Mouse (Mus musculus) left cerebral cortex, postnatal 4 days (tissue): ENCODE results near the gene Kcnj14. TPM values are rescaled to one million over a fixed set of nuclear protein-coding genes. Genes with fewer than 3 reads are reported as not detected.
A peak's percentile ranks its signal among the peaks of the same experiment; 100 is the strongest.

Source experiments
- DNase-seq: peaks from one replicate; pipeline ENCODE4 v3.0.0-alpha.2; 2022
- intact Hi-C: fragments of 180-260 bp; cut with DNase I; formaldehyde crosslinking; loops from one replicate; pipeline ENCODE4 v1.15.1; 2025
- total RNA-seq, 2 experiments: library from RNA; stranded (reverse); gene quantifications; 2 replicates each; pipeline ENCODE4 v1.2.3; 2021

Kcnj14 gene
- total RNA-seq, 2 experiments from 2014 or later, result 1.6 to 2.1 TPM

- intact Hi-C loops, result no loop called here
- DNase-seq, result no peak
These were observed 8.7 kb upstream of the Kcnj14 start for GRCm38 (mm10) chr7:45833148-45833790.

- intact Hi-C loops, result no loop called here
- DNase-seq, result no peak
These were observed 7.8 kb upstream of the Kcnj14 start for GRCm38 (mm10) chr7:45832428-45832827.

GRCm38 (mm10) chr7:45831128-45831525 lies 6.5 kb upstream of the Kcnj14 start:
- DNase-seq, result no peak
- intact Hi-C loops, result no loop called here

- intact Hi-C loops, result no loop called here
- peak; percentile 86 for DNase-seq
These were observed 6.0 kb upstream of the Kcnj14 start, which contains the start of gene Grwd1 for GRCm38 (mm10) chr7:45830427-45831127. TSS of gene Grwd1 (minus strand) at chr7:45830944.

GRCm38 (mm10) chr7:45826631-45827030 lies 2.0 kb upstream of the Kcnj14 start:
- DNase-seq, result no peak

GRCm38 (mm10) chr7:45820913-45821312 lies 3.7 kb downstream of the Kcnj14 start:
- intact Hi-C loops, result no loop called here
- no peak for DNase-seq

More at GRCm38 (mm10) chr7:45826631-45827030, 2.0 kb upstream of the Kcnj14 start:
- intact Hi-C loops, result no loop called here

- DNase-seq, result no peak
- intact Hi-C loops, result no loop called here
These were observed 4.7 kb downstream of the Kcnj14 start for GRCm38 (mm10) chr7:45819843-45820242.

GRCm38 (mm10) chr7:45815984-45816351 lies 8.6 kb downstream of the Kcnj14 start:
- intact Hi-C loops, result no loop called here
- DNase-seq, result no peak

- DNase-seq, result no peak
- intact Hi-C loops, result no loop called here
These were observed 9.1 kb downstream of the Kcnj14 start for GRCm38 (mm10) chr7:45815323-45815983.

- no peak for DNase-seq
- intact Hi-C loops, result no loop called here
These were observed 9.7 kb downstream of the Kcnj14 start for GRCm38 (mm10) chr7:45814841-45815240.

GRCm38 (mm10) chr7:45813787-45814779 lies 10.5 kb downstream of the Kcnj14 start, which contains the start of gene Cyth2:
TSS of gene Cyth2 (minus strand) at chr7:45814581.
- intact Hi-C loops, result no loop called here
- peak; percentile 100 for DNase-seq

- no peak for DNase-seq
- intact Hi-C loops, result no loop called here
These were observed 11.7 kb downstream of the Kcnj14 start for GRCm38 (mm10) chr7:45812921-45813320.

- intact Hi-C loops, result no loop called here
- no peak for DNase-seq
These were observed 15.1 kb downstream of the Kcnj14 start for GRCm38 (mm10) chr7:45809276-45810075.

GRCm38 (mm10) chr7:45808471-45808870 lies 16.1 kb downstream of the Kcnj14 start:
- intact Hi-C loops, result no loop called here
- DNase-seq, result no peak

GRCm38 (mm10) chr7:45805941-45806340 lies 18.6 kb downstream of the Kcnj14 start:
- DNase-seq, result no peak
- intact Hi-C loops, result no loop called here

GRCm38 (mm10) chr7:45802551-45802950 lies 22.0 kb downstream of the Kcnj14 start:
- no peak for DNase-seq
- intact Hi-C loops, result no loop called here

- DNase-seq, result peak; percentile 96
- intact Hi-C loops, result loop anchor here (2.0 kb wide), 1 partner anchor 63 kb away; no protein-coding TSS in a partner anchor
These were observed 23.2 kb downstream of the Kcnj14 start for GRCm38 (mm10) chr7:45801348-45801747.

- intact Hi-C loops, result loop anchor here (2.0 kb wide), 1 partner anchor 62 kb away; no protein-coding TSS in a partner anchor
- DNase-seq, result no peak
These were observed 23.9 kb downstream of the Kcnj14 start for GRCm38 (mm10) chr7:45800546-45801204.

GRCm38 (mm10) chr7:45800001-45800400 lies 24.6 kb downstream of the Kcnj14 start:
- DNase-seq, result no peak
- intact Hi-C loops, result loop anchor here (2.0 kb wide), 1 partner anchor 61 kb away; no protein-coding TSS in a partner anchor
